Mouse (Mus musculus): ENCODE measurements around the gene Itgav.

GRCm38 (mm10) chr2:83835313-83836070, 111.3 kb downstream of the Itgav start:
- TF ChIP-seq POLR2A (IDR thresholded peaks at IDR 0.05; ENCODE audit: control insufficient read depth, extremely low read depth, insufficient read depth, low read length, poor library complexity) (no peak), CTCF (IDR thresholded peaks at IDR 0.05; ENCODE audit: borderline replicate concordance, control insufficient read depth, extremely low read depth, insufficient read depth, low read length, poor library complexity) (no peak)

Measured in thymus, adult 2 months (tissue).